Mouse (Mus musculus) gastrocnemius, postnatal 4 days (tissue): ENCODE data around the gene Pth. TPM values are rescaled to one million over a fixed set of nuclear protein-coding genes. Genes with fewer than 3 reads are reported as not detected.

Experiments used
- total RNA-seq, 2 experiments: library from RNA; stranded (reverse); gene quantifications; 2 replicates each; pipeline ENCODE4 v1.2.3; 2021

Pth gene
- total RNA-seq, 2 experiments from 2014 or later = not detected

Other genes starting within 250 kb of the Pth start
- gene Arntl, start 181.1 kb downstream of the Pth start, total RNA-seq = 10 to 100 TPM in 1 of 2 experiments, 1 to 10 TPM in 1; 9.0 to 10.7 TPM
- gene Btbd10, start 19.2 kb downstream of the Pth start, total RNA-seq = 10 to 100 TPM; 14.4 to 16.7 TPM
- 10 to 100 TPM; 42.2 to 47.1 TPM for gene Far1, start 125.3 kb upstream of the Pth start, total RNA-seq